Mouse (Mus musculus) G1E-ER4 (cell line): ENCODE results near the gene Snx29. TPM values are rescaled to one million over a fixed set of nuclear protein-coding genes. Genes with fewer than 3 reads are reported as not detected.

Experiments used
- GATA1 ChIP-seq: IDR thresholded peaks from one replicate; pipeline ENCODE4 v1.8.0; 2012; ENCODE audit warnings: low read length, inconsistent platforms
- polyA plus RNA-seq: library from polyadenylated mRNA; stranded (reverse); fragments of >175 nt; gene quantifications from 2 replicates; pipeline ENCODE4 v1.2.3, GENCODE M21; 2012

Gene Snx29
- polyA plus RNA-seq, 1 experiment, result 3.7 TPM

DNA sequence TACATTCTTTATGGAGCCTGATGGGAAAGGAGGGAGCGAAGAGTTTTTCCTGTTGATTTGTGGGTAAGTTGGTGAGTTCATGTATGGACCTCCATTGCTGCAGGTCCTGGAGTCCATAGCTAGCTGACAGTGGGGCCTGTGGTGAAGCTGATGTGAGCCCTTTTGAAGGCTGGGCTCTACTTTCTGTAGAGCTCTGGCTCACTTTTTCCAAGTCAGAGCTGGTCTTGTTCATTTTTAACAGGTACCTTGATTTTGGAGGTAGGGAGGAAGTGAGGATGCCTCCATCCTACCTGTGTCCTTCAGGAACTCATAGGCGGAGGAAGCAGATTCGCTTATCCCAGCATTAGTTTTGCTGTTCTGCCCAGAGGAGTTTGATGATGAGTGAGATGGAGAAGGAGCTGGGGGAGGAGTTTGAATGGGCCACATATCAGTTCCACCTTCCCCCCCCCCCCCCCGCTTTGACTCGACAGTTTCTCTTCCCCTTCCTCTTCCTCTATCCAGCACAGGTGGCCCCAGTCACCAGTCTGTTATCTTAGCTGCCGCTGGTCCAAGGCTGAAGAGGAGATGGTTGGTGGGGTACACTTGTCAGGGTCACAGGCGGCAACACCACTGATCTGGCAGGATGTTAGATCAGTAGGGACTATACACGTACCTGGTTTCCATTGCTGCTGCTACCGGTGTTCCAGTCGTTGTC is 173.4 kb downstream of the Snx29 start:
- no peak for TF ChIP-seq GATA1

DNA sequence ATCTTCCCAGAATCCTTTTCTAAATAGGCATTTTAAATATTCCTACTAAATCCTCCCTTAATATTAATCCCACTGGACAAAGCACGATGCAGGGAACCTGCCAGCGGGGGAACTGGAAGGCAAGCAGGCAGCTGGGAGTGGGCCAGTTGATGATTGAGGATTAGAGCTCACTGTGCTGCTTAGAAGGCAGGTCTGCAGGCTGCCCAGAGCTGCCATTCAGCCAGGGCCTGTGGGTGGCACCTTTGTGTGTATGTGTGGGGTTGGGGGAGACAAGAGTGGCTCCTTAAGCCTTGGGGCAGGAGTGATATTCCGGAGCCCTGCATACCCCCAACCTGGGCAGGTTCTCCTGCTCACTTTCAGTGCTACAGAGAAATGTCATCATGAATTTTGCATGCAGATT is 174.0 kb downstream of the Snx29 start:
- TF ChIP-seq GATA1, result no peak

DNA sequence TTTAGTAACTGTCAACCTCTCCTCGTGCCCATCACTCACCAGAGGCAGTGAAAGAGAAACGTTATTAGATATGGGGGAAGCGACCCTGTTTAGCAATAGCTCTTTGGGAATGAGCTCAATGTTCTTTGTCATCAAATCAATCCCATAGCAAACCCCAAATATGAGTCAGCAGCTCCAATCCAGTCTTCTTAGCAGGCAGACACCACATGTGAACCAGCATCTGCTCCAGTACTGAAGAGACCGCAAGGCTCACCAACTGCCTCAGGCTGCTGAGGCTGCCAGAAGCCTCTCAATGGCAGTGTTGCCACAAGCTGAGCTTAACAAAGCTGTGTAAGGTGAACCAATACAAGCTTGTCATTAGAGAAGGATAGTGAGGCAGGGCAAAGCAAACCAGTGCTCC is 177.4 kb downstream of the Snx29 start:
- TF ChIP-seq GATA1, result no peak

DNA sequence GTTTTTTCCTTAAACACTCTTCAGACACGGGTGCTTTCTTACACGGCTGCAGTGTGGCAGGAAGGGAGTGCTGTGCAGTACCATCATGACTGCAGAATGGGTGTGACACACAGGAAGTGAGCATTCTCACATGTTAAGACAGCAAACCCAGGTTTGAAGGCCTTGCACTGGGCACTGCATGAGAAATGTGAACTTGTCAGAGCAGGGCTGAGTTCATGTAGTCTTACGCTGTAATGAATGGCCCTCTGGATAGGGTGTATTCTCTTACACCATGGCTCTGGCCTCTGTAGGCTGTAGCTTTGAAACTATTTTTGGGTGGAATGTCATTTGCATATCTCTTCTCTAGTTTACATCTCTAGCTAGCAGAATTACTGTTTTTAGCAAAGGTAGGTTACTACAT is 178.4 kb downstream of the Snx29 start:
- TF ChIP-seq GATA1, result no peak

DNA sequence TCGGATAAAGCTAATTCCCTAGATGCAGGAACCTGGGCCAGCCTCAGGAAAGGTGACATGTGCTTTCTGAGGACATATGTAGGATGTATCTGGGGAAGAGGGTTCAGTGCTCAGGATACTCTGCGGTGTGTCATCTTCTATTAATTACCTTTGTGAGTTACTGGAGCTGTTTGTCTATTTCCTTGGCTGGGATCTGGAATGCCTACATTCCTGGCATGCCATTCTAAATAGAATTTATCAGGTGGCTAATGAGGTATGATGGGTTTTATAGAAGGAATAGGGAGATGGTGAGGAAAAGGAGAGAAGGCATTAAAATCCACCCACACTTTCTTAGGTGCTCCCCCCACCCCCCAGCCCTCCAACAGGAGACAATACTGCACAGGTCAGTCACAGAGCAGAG is 178.9 kb downstream of the Snx29 start:
- no peak for TF ChIP-seq GATA1

GRCm38 (mm10) chr16:11504666-11505491 is 182.2 kb downstream of the Snx29 start:
- no peak for TF ChIP-seq GATA1

DNA sequence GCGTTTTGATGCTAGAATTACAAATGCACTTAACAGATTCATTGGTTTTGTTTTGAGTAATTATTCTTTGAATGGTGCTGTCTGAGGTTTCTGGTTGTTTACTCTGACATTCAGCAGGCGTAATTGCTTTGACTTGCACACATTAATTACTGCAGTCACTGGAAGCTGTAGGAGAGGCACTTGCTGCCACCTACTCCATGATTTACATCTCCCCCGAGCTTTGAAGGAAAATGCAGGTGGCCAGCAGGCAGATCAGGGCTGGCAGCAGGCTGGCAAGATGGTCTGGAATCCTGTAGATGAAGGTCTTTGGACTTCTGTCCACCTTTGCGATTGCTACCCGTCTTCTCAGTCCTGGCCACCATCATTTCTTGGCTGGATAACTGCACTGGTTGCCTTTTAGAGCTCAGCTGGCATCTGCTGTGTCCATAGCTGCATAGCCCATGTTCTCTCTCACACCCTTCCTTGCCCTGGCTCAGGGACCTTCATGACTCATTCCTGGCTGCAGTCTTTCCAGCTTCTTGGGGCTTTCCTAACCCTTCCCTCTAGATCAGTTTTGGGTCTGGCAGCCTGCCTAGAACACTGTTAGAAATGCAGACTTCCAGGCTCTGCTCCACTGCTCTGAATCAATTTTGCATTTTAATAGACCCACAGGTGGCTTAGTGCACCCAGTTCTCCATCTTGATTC is 182.9 kb downstream of the Snx29 start:
- no peak for TF ChIP-seq GATA1

DNA sequence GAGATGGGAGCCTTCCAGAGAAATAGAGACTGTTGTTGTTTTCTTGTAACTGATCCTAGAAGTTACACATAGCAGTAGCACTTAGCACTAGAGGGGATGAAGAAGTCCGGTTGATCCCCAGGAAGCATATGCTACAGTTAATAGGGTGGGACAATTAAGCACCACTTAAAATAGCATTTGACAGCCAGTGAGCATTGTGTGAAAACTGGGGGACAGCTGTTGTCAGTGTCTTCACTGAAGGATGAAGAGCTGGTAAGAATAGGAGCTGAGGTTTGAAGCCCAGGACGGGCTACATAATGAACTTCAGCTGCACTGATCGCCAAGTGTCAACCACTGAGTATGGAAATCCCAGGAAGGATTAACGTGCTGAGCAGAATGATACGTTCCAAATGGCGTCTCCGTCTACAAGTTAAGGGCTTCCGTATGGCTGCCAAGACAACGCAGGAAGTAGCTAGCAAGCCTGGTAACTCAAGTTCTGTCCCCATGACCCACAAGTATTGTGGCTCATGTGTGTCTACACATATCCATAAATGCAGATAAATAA is 184.6 kb downstream of the Snx29 start:
- TF ChIP-seq GATA1, result no peak

DNA sequence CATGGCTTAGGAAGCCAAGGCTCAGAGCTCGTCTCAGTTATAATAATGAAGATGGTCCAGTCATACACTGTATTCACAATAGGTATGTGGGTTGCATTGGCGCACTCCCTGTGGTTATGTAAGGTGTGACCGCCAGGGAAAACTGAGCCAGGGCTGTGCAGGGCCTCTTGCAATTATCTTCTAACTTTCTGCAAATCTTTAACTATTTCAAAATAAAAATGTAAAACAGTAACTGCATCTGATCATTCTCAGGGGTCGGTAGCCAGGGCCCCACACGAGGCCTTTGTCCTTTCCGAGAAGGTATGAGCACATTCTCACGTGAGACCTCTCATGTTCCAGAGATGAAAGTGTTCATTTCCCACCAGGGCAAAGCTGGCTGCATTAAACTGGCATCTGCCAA is 185.6 kb downstream of the Snx29 start:
- TF ChIP-seq GATA1, result no peak

GRCm38 (mm10) chr16:11510416-11510815 is 187.7 kb downstream of the Snx29 start:
- no peak for TF ChIP-seq GATA1

- no peak for TF ChIP-seq GATA1
These were observed 188.1 kb downstream of the Snx29 start for GRCm38 (mm10) chr16:11510854-11511253.

- no peak for TF ChIP-seq GATA1
These were observed 194.0 kb downstream of the Snx29 start for GRCm38 (mm10) chr16:11516681-11517080.

DNA sequence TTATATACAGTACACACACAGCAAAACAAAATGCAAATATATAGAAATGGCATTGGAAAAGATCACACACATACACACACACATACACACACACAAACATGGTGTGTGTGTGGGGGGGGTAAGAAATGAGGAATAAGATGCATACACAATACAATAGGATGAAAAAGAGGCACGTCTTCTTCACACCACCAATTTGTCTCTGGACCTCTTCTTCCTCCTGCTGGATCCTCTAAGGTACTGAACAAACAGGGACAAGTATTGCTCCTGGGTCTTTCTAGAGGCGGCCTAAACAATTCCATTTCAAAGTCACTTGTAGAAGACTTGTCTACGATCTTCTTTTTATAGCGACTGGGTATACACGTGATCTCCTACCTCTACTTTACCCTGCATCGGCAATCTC is 194.7 kb downstream of the Snx29 start:
- TF ChIP-seq GATA1, result no peak

DNA sequence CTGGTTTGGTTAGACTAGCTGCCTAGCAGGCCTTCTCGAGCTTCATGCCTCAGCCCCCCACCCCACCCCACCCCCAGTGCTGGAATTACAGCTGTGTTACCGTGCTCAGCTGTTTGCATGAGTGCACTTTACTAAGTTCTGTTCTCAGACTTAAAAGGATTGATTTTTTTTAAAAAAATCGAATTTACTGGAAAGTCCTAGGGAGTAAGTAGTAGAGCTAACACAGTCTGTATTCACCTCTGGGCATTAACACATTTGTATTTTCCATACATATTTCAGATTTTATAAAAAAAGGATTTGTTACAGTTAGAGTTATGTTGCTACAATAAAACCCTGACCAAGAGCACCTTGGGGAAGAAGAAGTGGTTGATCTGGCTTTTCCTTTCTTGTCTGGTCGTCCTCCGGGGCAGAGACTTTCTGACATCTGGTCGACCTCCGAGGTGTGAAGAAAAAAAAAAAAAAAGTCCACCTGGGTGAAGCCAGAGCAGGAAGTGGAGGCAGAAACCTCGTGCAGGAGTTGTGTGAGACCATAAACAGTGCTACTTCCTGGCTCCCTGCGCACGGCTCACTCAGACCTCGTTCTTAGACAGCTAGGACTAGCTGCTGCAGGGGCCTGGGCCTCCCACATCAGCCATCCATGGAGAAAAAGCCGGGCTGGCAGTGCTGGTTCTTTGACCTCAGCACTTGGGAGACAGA is 196.2 kb downstream of the Snx29 start:
- TF ChIP-seq GATA1, result no peak

DNA sequence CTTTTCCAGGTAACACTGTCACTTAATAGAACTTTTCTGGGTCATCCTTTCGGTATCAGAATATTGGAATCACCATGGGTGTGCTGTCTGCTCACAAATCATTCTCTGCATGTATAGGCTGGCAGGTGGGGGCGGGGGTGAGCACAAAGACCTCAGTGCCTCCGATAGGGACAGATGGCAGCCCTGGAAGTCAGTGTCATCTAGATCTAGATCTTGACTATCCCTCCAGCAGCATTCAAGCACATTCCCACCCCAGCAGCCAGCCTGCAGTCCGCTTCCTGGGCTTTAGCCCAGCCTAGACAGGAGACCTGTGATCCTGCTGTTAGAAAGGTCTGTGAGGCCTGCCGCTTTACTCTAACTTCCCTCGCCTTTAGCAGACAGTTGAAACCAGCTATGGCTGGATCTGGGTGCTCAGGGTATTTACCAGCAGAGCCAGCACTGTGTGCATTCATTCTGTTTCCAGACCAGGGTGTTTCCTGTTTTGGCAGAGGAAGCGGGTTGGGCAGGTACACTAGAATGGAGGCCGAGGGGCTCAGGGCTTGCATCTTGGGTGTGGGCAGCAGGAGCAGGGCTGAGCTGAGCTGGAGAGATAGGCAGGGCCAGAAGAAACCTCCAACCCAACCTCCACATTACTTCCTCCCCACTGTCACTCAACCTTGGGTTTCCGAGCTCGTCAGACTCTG is 203.5 kb downstream of the Snx29 start:
- no peak for TF ChIP-seq GATA1
